Mouse (Mus musculus) CD4-positive naive resting alpha-beta T cell, adult 76 days (primary cell): ENCODE data around the gene Slc37a3. TPM values are rescaled to one million over a fixed set of nuclear protein-coding genes. Genes with fewer than 3 reads are reported as not detected.

Source experiments
- total RNA-seq: library from RNA; stranded (reverse); gene quantifications from one replicate; pipeline ENCODE4 v1.2.4, GENCODE M21; 2023

Slc37a3 gene
- 80.9 TPM for total RNA-seq

DNA sequence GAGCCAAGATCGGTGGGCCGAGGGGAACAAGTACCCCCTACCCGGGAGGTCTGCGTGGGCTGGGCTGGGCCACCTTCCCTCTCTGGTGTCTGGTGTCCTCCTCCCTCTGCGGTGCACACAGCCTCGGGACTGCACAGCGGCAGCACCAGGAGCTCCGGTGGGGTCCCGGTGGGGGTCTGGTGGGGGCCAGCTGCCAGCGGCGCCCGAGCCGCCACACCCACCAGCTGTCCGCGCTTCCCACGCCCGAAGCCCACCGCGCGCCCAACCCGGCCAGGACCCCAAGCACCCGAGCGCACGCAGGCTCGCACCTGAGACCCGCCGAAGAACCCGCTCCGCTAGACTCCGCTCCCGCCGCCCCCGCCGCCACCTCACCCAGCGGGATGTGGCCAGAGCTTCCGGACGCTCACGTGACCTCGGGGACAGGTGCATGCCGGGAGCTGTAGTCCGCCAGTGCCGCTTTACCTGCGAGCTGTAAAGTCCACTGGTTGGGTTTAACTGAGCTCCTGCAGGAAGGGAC is at the start of gene Slc37a3:
Slc37a3 (minus strand) TSS at position 365 of the 517 bp plus-strand sequence.

DNA sequence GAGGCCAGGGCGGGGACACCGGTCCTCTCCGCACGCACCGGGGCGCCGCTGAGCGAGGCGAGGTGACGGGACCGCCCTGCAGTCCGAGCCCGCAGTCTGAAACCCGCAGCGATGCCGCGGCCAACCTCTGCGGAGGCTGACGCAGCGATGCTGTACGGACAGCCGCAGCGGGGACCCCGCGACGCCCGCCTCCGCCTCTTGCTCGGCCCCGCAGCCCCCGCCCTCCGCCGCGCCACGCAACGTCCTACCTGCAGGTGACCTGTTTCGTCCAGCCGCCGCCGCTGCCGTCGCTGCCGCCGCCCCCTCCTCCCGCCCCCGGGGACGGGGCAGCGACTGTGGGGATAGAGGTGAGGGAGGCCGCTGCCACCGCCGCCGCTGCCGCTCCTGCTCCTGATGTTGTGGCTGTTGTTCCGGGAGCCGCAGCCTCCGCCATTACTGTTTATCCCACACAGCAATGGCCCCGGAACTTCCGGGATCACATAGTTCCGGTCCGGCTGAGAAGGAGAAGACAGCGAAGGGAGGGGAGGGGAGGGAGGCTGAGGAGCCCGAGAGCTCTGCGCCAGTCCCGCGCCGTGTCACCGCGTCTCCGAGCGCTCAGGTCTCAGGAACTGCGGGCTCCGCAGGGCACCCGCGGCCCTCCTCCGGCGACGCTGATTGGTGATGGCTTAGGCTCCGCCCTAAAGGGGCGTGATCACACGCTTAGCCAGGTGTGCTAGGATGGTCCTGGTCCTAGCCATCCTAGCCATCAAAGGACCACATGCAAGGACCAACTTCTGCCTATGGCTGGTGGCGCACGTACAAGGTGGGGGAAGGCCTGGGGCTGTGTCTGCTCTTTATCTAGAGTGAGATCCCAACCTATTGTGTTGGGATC is 42.6 kb upstream of the Slc37a3 start, which contains the start of gene Mkrn1:
Mkrn1 (minus strand) TSS at position 612 of the 871 bp plus-strand sequence.

GRCm38 (mm10) chr6:39381125-39381880 is 3.8 kb upstream of the Slc37a3 start, which contains the start of gene Rab19:
Gene Rab19, plus strand, starts transcription at chr6:39381175.

Other genes with a start within 250 kb of the Slc37a3 start
- gene Kdm7a, start 170.9 kb downstream of the Slc37a3 start, total RNA-seq: 92.9 TPM
- 6.3 TPM for gene Rab19, start 3.5 kb upstream of the Slc37a3 start, total RNA-seq
- gene Mkrn1, start 42.8 kb upstream of the Slc37a3 start, total RNA-seq: 128 TPM
- not detected for gene Dennd2a, start 180.2 kb upstream of the Slc37a3 start, total RNA-seq
- 28.3 TPM for gene Adck2, start 196.2 kb upstream of the Slc37a3 start, total RNA-seq
- not detected for gene Gm42420, start 208.1 kb upstream of the Slc37a3 start, total RNA-seq
- 39.6 TPM for gene Ndufb2, start 214.9 kb upstream of the Slc37a3 start, total RNA-seq